Mouse (Mus musculus): ENCODE measurements at regions not wholly inside any gene's neighbourhood (a gene's known extent, or its start where the extent isn't known, plus 50 kb on each side); places are given as distances from the start of the nearest gene placed in this dataset.

GRCm38 (mm10) chr12:8428228-8428990 lies 71.4 kb downstream of the Rhob start:
- H3K4me1 ChIP-seq (ENCODE audit: insufficient read depth, low read depth, low read length): peaks cover 13% of the 10 kb centered on the region
- H3K4me3 ChIP-seq (ENCODE audit: low read depth, low read length): no peak overlapping the region
- H3K27ac ChIP-seq (ENCODE audit: low read length): peak overlapping the region; percentile 51
- H3K36me3 ChIP-seq (ENCODE audit: insufficient read depth, low read length): no peaks in the 10 kb centered on the region
- DNase-seq (ENCODE audit: low spot score): peak; percentile 76
- H3K9ac ChIP-seq (replicated peaks; ENCODE audit: low read depth): no peak overlapping the region
- no peak overlapping the region for H3K4me2 ChIP-seq (replicated peaks; ENCODE audit: low read depth, low read length)
- no peaks in the 10 kb centered on the region for H3K27me3 ChIP-seq (replicated peaks; ENCODE audit: insufficient read depth, low read length)
- ATAC-seq: peak; percentile 40; the same call in 1 of the 2 replicates
- H3K9me3 ChIP-seq (ENCODE audit: low read length): no peaks in the 10 kb centered on the region
- TF ChIP-seq EP300 (IDR thresholded peaks at IDR 0.05) (peak; percentile 81), CTCF (IDR thresholded peaks at IDR 0.05) (no peak)
- 43% methylated on average over 5 of the region's 5 CpGs for WGBS

GRCm38 (mm10) chr12:8424515-8424914 lies 75.3 kb downstream of the Rhob start:
- H3K4me3 ChIP-seq (ENCODE audit: low read depth, low read length): no peak overlapping the region
- WGBS: 94% methylated on average over 6 of the region's 6 CpGs
- no peaks in the 10 kb centered on the region for H3K36me3 ChIP-seq (ENCODE audit: insufficient read depth, low read length)
- H3K27me3 ChIP-seq (replicated peaks; ENCODE audit: insufficient read depth, low read length): no peaks in the 10 kb centered on the region
- no peak overlapping the region for H3K9ac ChIP-seq (replicated peaks; ENCODE audit: low read depth)
- no peaks in the 10 kb centered on the region for H3K9me3 ChIP-seq (ENCODE audit: low read length)
- ATAC-seq (no peak), DNase-seq (ENCODE audit: low spot score) (no peak)
- H3K27ac ChIP-seq (ENCODE audit: low read length): no peak overlapping the region
- peaks cover 4% of the 10 kb centered on the region for H3K4me1 ChIP-seq (ENCODE audit: insufficient read depth, low read depth, low read length)
- TF ChIP-seq EP300 (IDR thresholded peaks at IDR 0.05) (no peak), CTCF (IDR thresholded peaks at IDR 0.05) (no peak)
- H3K4me2 ChIP-seq (replicated peaks; ENCODE audit: low read depth, low read length): no peak overlapping the region

- no peak overlapping the region for H3K4me2 ChIP-seq (replicated peaks; ENCODE audit: low read depth, low read length)
- no peak overlapping the region for H3K4me3 ChIP-seq (ENCODE audit: low read depth, low read length)
- peaks cover under 1% of the 10 kb centered on the region; the same call in 1 of the 2 replicates for H3K4me1 ChIP-seq (ENCODE audit: insufficient read depth, low read depth, low read length)
- ATAC-seq: no peak
- DNase-seq (ENCODE audit: low spot score): no peak
- 61% methylated on average over 5 of the region's 5 CpGs for WGBS
- no peaks in the 10 kb centered on the region for H3K27me3 ChIP-seq (replicated peaks; ENCODE audit: insufficient read depth, low read length)
- TF ChIP-seq CTCF (IDR thresholded peaks at IDR 0.05): no peak
- no peak for TF ChIP-seq EP300 (IDR thresholded peaks at IDR 0.05)
- H3K9me3 ChIP-seq (ENCODE audit: low read length): no peaks in the 10 kb centered on the region
- no peak overlapping the region for H3K9ac ChIP-seq (replicated peaks; ENCODE audit: low read depth)
- H3K36me3 ChIP-seq (ENCODE audit: insufficient read depth, low read length): no peaks in the 10 kb centered on the region
- H3K27ac ChIP-seq (ENCODE audit: low read length): no peak overlapping the region
These were observed 77.1 kb downstream of the Rhob start for GRCm38 (mm10) chr12:8422676-8423075.

GRCm38 (mm10) chr12:8421271-8421567 lies 78.6 kb downstream of the Rhob start:
- no peaks in the 10 kb centered on the region for H3K36me3 ChIP-seq (ENCODE audit: insufficient read depth, low read length)
- no peak overlapping the region for H3K27ac ChIP-seq (ENCODE audit: low read length)
- DNase-seq (ENCODE audit: low spot score) (no peak), ATAC-seq (no peak)
- no peak overlapping the region for H3K9ac ChIP-seq (replicated peaks; ENCODE audit: low read depth)
- H3K4me2 ChIP-seq (replicated peaks; ENCODE audit: low read depth, low read length): no peak overlapping the region
- H3K27me3 ChIP-seq (replicated peaks; ENCODE audit: insufficient read depth, low read length): no peaks in the 10 kb centered on the region
- no peaks in the 10 kb centered on the region for H3K9me3 ChIP-seq (ENCODE audit: low read length)
- H3K4me1 ChIP-seq (ENCODE audit: insufficient read depth, low read depth, low read length): no peaks in the 10 kb centered on the region
- WGBS: 91% methylated on average over 3 of the region's 3 CpGs
- TF ChIP-seq EP300 (IDR thresholded peaks at IDR 0.05) (no peak), CTCF (IDR thresholded peaks at IDR 0.05) (no peak)
- H3K4me3 ChIP-seq (ENCODE audit: low read depth, low read length): no peak overlapping the region

GRCm38 (mm10) chr12:8420511-8421270 lies 79.1 kb downstream of the Rhob start:
- TF ChIP-seq CTCF (IDR thresholded peaks at IDR 0.05): no peak
- no peak for TF ChIP-seq EP300 (IDR thresholded peaks at IDR 0.05)
- WGBS: 72% methylated on average over 9 of the region's 9 CpGs
- Histone ChIP-seq H3K36me3 (ENCODE audit: insufficient read depth, low read length) (no peaks in the 10 kb centered on the region), H3K27ac (ENCODE audit: low read length) (no peak overlapping the region), H3K27me3 (replicated peaks; ENCODE audit: insufficient read depth, low read length) (no peaks in the 10 kb centered on the region), H3K4me1 (ENCODE audit: insufficient read depth, low read depth, low read length) (no peaks in the 10 kb centered on the region), H3K4me2 (replicated peaks; ENCODE audit: low read depth, low read length) (no peak overlapping the region), H3K4me3 (ENCODE audit: low read depth, low read length) (no peak overlapping the region), H3K9ac (replicated peaks; ENCODE audit: low read depth) (no peak overlapping the region), H3K9me3 (ENCODE audit: low read length) (no peaks in the 10 kb centered on the region)
- DNase-seq (ENCODE audit: low spot score) (no peak), ATAC-seq (no peak)

GRCm38 (mm10) chr12:8418890-8419289 lies 80.9 kb downstream of the Rhob start:
- peak; percentile 72 for DNase-seq (ENCODE audit: low spot score)
- WGBS: 42% methylated on average over 5 of the region's 5 CpGs
- no peaks in the 10 kb centered on the region for H3K27me3 ChIP-seq (replicated peaks; ENCODE audit: insufficient read depth, low read length)
- H3K9me3 ChIP-seq (ENCODE audit: low read length): no peaks in the 10 kb centered on the region
- peak; percentile 45; the same call in 1 of the 2 replicates for TF ChIP-seq EP300 (IDR thresholded peaks at IDR 0.05)
- TF ChIP-seq CTCF (IDR thresholded peaks at IDR 0.05): no peak
- no peak overlapping the region for H3K27ac ChIP-seq (ENCODE audit: low read length)
- no peak overlapping the region for H3K4me2 ChIP-seq (replicated peaks; ENCODE audit: low read depth, low read length)
- no peaks in the 10 kb centered on the region for H3K4me1 ChIP-seq (ENCODE audit: insufficient read depth, low read depth, low read length)
- no peak overlapping the region for H3K4me3 ChIP-seq (ENCODE audit: low read depth, low read length)
- no peaks in the 10 kb centered on the region for H3K36me3 ChIP-seq (ENCODE audit: insufficient read depth, low read length)
- no peak overlapping the region for H3K9ac ChIP-seq (replicated peaks; ENCODE audit: low read depth)
- peak; percentile 77 for ATAC-seq

All from lung, postnatal 0 days (tissue).